Mouse (Mus musculus): ENCODE measurements around the gene Fubp3. TPM values are rescaled to one million over a fixed set of nuclear protein-coding genes. Genes with fewer than 3 reads are reported as not detected.

The Fubp3 gene
- polyA plus RNA-seq, 1 experiment, result 36.3 TPM

DNA sequence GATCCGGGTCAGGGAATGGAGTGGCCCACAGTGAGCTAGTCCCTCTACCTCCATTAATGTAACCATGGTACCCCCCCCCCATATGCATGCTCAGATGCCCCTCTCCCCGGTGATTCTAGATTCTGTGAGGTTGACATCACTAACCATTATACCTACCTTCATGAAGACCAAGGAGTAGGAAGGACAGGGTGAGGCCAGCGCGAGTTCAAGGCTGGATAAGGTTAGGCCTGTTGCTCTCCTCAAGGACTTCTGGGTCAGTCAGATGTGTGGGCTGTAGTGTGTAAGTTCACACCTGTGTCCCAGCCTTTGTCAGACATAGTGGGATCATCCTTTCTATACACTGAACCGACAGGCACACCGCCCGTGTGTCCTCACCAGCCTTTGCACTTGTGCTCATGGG, 83.9 kb downstream of the Fubp3 start:
- no peaks in the 10 kb centered on the region; the same call in 1 of the 2 replicates for H3K27me3 ChIP-seq (ENCODE audit: control insufficient read depth, insufficient read depth, low read length)
- DNase-seq, result no peak
- no peak overlapping the region for H3K27ac ChIP-seq (ENCODE audit: insufficient read depth, low read length)
- H3K4me3 ChIP-seq (replicated peaks; ENCODE audit: insufficient read depth, low read depth, low read length), result no peak overlapping the region
- WGBS, result 90% methylated on average over 7 of the region's 7 CpGs
- H3K4me1 ChIP-seq (ENCODE audit: control insufficient read depth, insufficient read depth, low read length), result no peaks in the 10 kb centered on the region
- TF ChIP-seq CTCF (IDR thresholded peaks at IDR 0.05; ENCODE audit: borderline replicate concordance, insufficient read depth, low read depth, low read length) (no peak), POLR2A (IDR thresholded peaks at IDR 0.05; ENCODE audit: borderline replicate concordance, insufficient read depth, low read length) (no peak)

DNA sequence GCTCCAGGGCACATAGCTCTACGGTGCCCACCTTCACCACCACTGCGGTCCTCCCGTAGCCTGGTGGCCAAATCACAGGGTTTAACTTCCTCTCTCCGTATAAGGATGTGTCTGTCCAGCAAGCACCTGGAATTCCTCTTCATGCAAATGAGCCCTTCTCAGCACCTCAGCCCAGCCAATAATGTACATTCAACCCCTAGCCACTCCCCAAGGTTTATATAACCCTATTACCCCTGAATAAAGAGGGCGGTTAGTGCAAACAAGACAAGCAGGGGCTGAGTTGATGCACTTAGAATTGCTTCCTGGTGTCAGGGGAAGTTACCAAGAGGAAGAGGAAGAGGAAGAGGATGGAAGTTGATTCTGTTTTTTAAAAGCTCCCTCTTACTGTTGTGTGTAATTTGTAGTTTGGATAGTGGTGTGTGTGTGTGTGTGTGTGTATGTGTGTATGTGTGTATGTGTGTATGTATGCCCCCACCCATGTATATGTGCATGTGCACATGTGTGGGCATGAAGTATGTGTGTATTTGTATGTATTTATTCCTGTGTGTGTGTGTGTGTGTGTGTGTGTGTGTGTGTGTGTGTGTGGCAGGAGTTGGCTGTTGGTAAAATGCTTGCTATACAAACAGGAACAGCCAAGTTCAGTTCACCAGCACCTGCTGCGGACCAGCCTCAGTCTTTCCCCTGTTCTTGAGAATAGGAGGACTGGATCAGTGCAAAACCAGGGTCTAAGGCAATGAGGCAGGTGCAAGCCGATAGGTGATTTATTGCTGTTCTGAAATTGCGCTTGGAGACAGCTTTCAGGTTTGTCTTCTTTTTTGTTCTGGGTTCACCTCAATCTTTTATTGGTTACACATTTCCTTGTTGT, 90.7 kb downstream of the Fubp3 start:
- WGBS, result 78% methylated on average over 8 of the region's 8 CpGs
- no peak for DNase-seq
- TF ChIP-seq CTCF (IDR thresholded peaks at IDR 0.05; ENCODE audit: borderline replicate concordance, insufficient read depth, low read depth, low read length), result no peak
- no peak for TF ChIP-seq POLR2A (IDR thresholded peaks at IDR 0.05; ENCODE audit: borderline replicate concordance, insufficient read depth, low read length)
- Histone ChIP-seq H3K4me1 (ENCODE audit: control insufficient read depth, insufficient read depth, low read length) (no peaks in the 10 kb centered on the region), H3K27me3 (ENCODE audit: control insufficient read depth, insufficient read depth, low read length) (no peaks in the 10 kb centered on the region; the same call in 1 of the 2 replicates), H3K4me3 (replicated peaks; ENCODE audit: insufficient read depth, low read depth, low read length) (no peak overlapping the region), H3K27ac (ENCODE audit: insufficient read depth, low read length) (no peak overlapping the region)

DNA sequence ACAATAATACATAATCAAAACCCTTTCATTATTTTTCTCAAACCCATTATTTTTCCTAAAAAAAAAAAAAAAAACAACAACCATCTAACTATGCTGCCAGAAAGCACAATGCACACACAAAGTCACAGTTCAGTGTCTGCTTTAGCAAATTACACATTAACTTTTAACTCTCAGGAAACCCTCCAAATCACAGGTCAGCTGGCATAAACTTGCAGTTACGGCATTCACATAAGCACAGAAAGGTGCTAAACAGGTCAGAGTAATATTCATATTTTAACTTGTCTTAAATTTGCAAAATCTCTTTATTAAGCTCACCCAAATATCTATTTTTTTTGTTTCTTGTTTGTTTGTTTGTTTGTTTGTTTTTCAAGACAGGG, 91.3 kb downstream of the Fubp3 start:
- TF ChIP-seq POLR2A (IDR thresholded peaks at IDR 0.05; ENCODE audit: borderline replicate concordance, insufficient read depth, low read length) (no peak), CTCF (IDR thresholded peaks at IDR 0.05; ENCODE audit: borderline replicate concordance, insufficient read depth, low read depth, low read length) (no peak)
- DNase-seq, result no peak
- no peak overlapping the region for H3K27ac ChIP-seq (ENCODE audit: insufficient read depth, low read length)
- H3K4me3 ChIP-seq (replicated peaks; ENCODE audit: insufficient read depth, low read depth, low read length), result no peak overlapping the region
- 89% methylated on average over 1 of the region's 1 CpGs for WGBS
- no peaks in the 10 kb centered on the region for H3K4me1 ChIP-seq (ENCODE audit: control insufficient read depth, insufficient read depth, low read length)
- no peaks in the 10 kb centered on the region; the same call in 1 of the 2 replicates for H3K27me3 ChIP-seq (ENCODE audit: control insufficient read depth, insufficient read depth, low read length)

Other genes with a start within 250 kb of the Fubp3 start
- 27.4 and 29.9 TPM in 2 replicates for gene Ass1, start 102.4 kb upstream of the Fubp3 start, polyA plus RNA-seq (2012; rRNA removed)
- not detected in 2 replicates for gene Prdm12, start 67.4 kb downstream of the Fubp3 start, polyA plus RNA-seq (2012; rRNA removed)
- gene Exosc2, start 98.1 kb downstream of the Fubp3 start, polyA plus RNA-seq (2012; rRNA removed), result 25.0 and 26.8 TPM in 2 replicates
- 42.6 and 45.0 TPM in 2 replicates for gene Abl1, start 115.7 kb downstream of the Fubp3 start, polyA plus RNA-seq (2012; rRNA removed)
- not detected in 2 replicates for gene Qrfp, start 237.9 kb downstream of the Fubp3 start, polyA plus RNA-seq (2012; rRNA removed)